Mouse (Mus musculus) spleen, adult 2 months (tissue): ENCODE measurements around the gene Gm21822. TPM values are rescaled to one million over a fixed set of nuclear protein-coding genes. Genes with fewer than 3 reads are reported as not detected.
"Not testable (repeated sequence)": the region's sequence is repeated elsewhere in the genome, so short reads cannot be mapped to it uniquely, and the experiment has no call there.

Experiments used
- DNase-seq, 2 experiments: peaks; one replicate each; pipeline versions ENCODE4 v3.0.0 to v3.0.0-alpha.2; 2012 to 2021; ENCODE audit warnings: low spot score in 2 of 2, low read depth in 1 of 2
- H3K27ac ChIP-seq: fragments of 200-500 bp; 2 replicates; pipeline ENCODE4 v1.5.1; 2012; ENCODE audit warnings: low read length, inconsistent platforms; ENCODE audit not compliant: insufficient read depth
- H3K27me3 ChIP-seq: fragments of 200-500 bp; 2 replicates; pipeline ENCODE4 v1.6.1; 2012; ENCODE audit warnings: mild to moderate bottlenecking, moderate library complexity, low read length, inconsistent platforms; ENCODE audit not compliant: control insufficient read depth, insufficient read depth
- H3K36me3 ChIP-seq: fragments of 200-500 bp; 2 replicates; pipeline ENCODE4 v1.6.1; 2012; ENCODE audit warnings: mild to moderate bottlenecking, low read length, inconsistent platforms; ENCODE audit not compliant: control insufficient read depth, insufficient read depth
- H3K4me1 ChIP-seq: fragments of 200-500 bp; 2 replicates; pipeline ENCODE4 v1.6.1; 2011; ENCODE audit warnings: inconsistent platforms; ENCODE audit not compliant: control insufficient read depth, insufficient read depth, insufficient read length
- H3K4me3 ChIP-seq: fragments of 200-500 bp; 2 replicates; pipeline ENCODE4 v1.5.1; 2011; ENCODE audit warnings: mild to moderate bottlenecking, inconsistent platforms; ENCODE audit not compliant: insufficient read depth, insufficient read length; ENCODE audit errors: extremely low read depth
- WGBS: fragments of 180-500 bp; shearing (Covaris S2); methylation state at CpG from one replicate; pipeline ENCODE4 v1.1.7; 2018; 5-methylcytosine and 5-hydroxymethylcytosine counted together
- polyA plus RNA-seq: library from polyadenylated mRNA; depleted of rRNA; stranded (reverse); fragments of >200 nt; gene quantifications from 2 replicates; pipeline ENCODE4 v1.2.3, GENCODE M21; 2012; rRNA removed

The Gm21822 gene
- polyA plus RNA-seq, result not detected in 2 replicates

GRCm38 (mm10) chrY:18654182-18654581 is at the start of gene Gm21822:
Gene Gm21822, plus strand, starts transcription at chrY:18654482.
- DNase-seq, H3K4me3 ChIP-seq, H3K36me3 ChIP-seq, H3K27ac ChIP-seq, H3K4me1 ChIP-seq, H3K27me3 ChIP-seq: not testable (repeated sequence)
- WGBS, result no CpG with 5 or more reads among the region's 3 CpGs
